Mouse (Mus musculus) kidney, postnatal 25 days (tissue): ENCODE results near the gene Sh3gl1.
A peak's percentile ranks its signal among the peaks of the same experiment; 100 is the strongest.
"Not testable (repeated sequence)": the region's sequence is repeated elsewhere in the genome, so short reads cannot be mapped to it uniquely, and the experiment has no call there.

Source experiments
- DNase-seq, 2 experiments: peaks; one replicate each; pipeline ENCODE4 v3.0.0; 2021; ENCODE audit warnings: mixed read lengths in 2 of 2

Sh3gl1 gene

DNA sequence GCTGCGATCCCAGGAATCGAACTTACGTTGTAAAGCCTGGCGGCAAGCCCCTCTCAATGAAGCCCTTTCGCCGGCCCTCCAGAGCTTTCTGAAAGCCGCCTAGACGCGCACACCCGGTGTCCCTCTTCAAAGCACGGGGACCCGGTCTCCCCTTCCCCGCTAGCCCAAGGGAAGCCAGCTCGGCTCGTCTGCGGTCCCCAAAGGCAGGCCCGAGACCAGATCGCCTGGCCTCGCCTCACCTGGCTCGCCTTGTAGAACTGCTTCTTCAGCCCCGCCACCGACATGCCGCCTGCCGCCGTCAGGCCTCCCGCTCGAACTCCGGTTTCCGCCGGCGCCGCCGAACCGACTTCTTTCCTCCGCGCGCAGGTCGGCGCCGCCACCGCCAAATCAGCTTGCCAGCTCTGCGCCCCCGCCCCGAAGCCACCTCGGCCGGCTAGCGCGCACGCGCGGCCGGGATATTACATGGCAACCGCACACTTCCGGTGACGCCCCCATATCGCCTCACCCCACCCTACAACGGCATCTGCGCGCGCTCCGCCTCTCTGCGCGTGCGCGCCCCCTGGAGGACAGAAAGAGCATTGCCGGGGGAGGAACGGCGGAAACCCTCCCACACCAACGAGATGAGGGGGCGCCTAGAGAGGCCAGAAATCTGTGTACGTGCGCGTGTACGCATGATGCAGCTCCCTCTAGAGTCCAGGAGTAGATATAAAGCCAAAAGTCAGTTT is at the start of gene Sh3gl1:
Gene Sh3gl1 (minus strand): TSS at position 460 of the 725 bp plus-strand sequence.
- peak; percentile 98 to 99 for DNase-seq

DNA sequence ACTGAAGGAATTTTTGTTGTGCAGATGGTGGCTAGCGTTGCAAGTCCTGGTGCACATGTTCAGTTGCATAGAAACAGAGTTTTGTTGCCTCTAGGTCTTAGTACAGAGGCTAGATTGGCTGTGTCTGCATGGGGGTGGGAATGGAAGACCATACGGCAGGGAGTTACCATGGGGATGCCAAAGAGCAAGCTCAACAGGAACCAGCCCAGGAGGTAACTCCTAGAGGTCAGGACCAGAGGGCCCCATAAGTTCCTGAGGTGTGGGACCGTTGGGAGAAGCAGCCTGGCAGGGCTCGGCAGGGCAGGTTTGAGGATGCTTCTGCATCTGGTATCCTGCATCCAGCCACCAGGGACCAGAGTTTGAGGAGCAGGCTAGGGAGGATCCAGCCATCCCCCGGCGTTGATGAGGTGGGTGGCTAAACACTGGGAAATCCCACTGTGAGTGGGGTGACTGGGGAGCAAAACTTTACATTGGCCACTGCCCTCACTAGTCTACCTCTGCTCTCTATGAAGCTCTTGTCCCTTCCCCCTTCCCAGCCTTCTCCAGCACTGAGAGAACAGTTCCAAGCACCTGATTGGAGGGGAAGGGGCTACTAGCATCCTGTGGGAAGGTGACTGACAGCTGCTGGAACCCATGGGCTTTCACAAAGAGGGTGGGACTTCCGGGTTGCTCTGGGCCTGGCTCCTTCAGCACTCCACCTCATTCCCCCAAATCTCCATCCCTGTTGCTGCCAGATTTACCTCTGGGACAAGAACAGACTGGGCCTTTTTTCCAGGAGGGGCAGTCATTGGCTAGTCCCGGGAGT is 44.5 kb upstream of the Sh3gl1 start:
- peak; percentile 13 to 49 for DNase-seq

DNA sequence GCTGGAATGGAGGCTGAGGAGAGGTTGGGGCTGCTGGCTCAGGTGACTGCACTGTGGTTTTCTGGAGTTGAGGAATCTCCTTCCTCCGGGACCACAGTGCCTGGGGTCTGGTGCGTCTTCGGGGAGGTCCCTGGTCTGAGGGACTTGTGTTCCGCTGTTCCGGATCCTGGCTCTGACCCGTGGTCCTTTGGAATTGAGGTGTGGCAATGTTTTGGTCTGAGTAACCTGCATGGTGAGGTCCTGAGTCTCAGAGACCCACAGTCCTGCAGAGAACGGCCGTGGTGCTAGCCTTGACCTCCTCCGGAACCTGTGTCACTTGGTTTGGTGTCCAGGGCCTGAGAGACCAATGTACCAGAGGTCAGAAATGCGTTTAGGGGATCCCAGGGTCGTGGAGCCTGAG is 43.5 kb upstream of the Sh3gl1 start:
- DNase-seq = no peak

DNA sequence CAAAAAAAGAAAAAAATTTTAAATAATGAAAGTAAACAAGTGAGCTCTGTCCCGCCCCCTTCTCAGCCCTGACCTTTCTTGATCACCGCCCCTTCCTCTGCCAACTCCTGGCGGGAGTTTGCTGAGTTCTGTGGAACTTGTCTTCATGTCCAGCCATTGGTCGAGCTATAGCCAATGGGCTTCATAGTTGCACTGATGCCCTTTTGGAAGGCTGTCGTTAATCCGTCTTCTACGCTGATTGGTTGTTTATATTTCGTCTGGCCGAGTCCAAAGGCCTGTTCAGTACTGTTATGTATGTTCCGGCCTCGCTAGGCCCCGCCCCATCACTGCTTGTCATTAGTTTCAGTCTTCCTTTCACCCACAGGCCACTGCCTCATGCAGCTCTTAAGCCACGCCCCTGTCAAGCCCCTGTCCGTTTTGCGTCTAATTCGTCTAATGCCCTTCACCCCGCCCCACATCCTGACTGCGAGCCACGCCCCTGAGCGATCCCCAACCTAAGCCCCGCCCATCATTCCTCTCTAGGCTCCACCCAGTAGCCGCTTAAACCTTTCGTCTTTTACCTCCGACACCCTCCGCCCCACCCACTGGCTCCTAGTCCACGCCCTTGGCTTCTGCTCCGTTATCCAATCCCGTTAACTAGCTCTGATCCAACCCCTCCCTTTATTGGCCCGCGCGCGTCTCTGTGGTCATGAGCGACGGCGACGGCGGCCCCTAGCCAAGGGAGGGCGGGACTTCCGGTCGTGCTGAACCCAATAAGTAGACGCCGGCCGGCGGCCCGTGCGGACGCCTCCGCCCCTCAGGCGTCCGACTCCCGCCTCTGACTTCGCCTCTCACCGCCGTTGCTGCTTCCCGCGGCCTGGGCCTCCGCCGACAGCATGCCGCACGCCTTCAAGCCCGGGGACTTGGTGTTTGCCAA is 42.7 kb upstream of the Sh3gl1 start, which contains the start of gene Hdgfl2:
Gene Hdgfl2 (plus strand): TSS at position 755 of the 916 bp plus-strand sequence.
- peak; percentile 100 for DNase-seq

DNA sequence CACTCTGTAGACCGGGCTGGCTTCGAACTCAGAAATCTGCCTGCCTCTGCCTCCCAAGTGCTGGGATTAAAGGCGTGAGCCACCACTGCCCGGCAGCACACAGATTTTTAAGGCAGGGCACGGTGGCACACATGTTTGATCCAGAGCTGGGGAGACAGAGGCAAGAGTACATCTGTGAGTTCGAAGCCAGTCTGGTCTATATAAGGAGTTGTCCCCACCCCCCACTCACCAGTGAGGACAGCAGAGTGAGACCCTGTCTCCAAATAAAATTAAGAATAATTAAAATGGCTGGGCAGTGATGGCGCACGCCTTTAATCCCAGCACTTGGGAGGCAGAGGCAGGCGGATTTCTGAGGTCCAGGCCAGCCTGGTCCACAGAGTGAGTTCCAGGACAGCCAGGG is 41.9 kb upstream of the Sh3gl1 start:
- peak in 1 of 2 experiments; percentile 46 for DNase-seq

DNA sequence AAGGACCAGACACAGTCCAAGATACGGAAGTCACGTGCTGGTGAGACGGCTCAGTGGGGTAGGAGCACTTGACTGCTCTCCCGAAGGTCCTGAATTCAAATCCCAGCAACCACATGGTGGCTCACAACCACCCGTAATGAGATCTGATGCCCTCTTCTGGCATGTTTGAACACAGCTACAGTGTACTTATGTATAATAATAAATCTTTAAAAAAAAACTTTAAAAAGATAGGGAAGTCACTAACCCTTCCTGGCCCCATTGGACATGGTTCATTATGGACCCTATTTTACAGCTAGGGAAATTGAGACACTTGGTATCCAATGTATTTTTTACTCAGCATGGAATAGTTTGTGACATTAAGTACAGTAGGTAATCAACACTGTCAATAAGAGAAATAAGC is 41.1 kb upstream of the Sh3gl1 start:
- no peak for DNase-seq

DNA sequence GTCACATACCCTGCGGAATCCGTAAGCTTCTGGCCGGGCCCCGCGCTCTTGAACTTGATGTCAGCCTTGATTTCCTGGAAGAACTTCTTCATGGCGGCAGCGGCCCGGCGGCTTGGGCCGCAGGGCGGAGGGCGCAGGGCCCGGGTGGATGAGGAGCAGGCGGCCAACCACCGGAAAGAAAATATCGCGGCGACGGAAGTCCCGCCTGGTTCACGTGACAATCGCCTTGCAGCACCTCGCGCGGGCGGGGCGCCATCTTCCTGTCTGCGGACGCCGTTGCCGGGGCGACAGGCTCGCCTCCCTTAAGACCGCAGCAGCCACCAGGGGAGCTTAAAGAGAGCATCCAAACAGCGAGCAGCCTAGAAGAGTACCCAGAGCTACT is 38.4 kb upstream of the Sh3gl1 start, which contains the start of gene Ubxn6:
Gene Ubxn6 (minus strand): TSS at position 202 of the 382 bp plus-strand sequence.
- peak; percentile 99 for DNase-seq

DNA sequence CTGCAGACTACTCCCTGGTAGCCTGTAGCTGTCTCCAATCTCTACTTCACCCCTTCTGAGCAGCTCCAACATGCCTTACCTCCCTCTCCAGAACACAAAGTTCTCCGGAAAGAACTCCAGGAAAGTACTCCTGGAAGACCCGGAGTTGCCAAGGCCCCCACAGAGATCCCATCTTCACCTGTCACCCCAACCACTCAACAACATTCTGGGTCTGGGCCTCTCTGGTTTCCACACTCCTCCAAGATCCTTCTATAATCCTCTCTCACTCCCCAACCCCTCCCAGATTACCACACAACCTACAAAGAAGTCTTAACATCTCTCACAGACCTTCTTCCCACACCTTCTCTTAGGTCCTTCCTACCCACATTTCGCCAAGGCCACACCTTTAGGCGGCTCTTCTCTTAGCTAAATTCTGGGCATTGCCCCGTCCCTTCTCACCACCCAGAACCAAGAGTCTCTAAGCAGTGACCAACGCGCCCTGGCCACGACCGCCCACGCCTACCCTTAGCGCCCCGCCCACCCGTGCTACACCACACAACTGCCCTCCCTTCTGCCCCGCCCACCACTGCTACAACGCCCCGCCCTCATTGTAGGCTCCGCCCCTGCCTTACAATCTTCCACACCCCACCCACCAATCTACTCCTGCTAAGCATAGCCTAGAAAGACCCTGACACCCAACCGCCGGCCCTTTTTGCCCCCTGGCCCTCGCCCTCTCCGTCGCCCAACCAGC is 37.8 kb upstream of the Sh3gl1 start:
- DNase-seq = peak; percentile 94 to 95

DNA sequence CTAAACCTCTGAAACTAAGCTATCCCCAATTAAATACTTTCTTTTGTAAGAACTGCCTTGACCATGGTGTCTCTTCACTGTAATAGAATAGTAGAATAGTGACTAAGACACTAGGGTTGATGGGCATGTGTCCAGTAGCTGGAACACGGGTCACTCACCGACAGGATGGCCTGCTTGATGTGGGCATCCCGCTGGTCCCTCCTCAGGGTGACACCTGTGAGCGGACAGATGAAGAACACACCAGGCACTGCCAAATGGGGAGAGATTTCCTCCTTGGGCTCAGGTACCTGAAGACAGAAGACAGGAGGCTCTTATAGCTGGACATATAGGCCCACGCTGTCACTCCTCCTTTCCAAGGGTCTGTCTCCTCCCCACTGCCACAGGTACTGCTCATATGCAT is 35.8 kb upstream of the Sh3gl1 start:
- no peak for DNase-seq

DNA sequence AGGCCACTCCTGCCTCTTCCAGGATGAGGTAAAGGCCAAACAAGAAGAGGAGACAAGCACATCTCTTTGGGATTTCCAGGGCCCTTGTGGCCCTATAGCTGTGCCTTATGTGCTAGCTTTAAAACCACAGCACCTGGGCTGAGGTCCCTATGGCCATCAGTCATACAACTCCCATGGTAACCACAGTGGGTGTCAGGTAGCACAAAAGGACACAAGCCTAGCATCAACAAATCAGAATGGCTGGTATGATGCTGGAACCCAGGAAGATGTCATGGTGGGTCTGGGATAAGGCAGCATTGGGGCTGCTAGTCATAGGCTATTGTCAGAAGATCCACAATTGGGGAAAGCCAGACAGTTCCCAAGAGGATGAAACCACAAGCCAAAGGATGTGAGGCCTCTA is 34.7 kb upstream of the Sh3gl1 start:
- no peak for DNase-seq

DNA sequence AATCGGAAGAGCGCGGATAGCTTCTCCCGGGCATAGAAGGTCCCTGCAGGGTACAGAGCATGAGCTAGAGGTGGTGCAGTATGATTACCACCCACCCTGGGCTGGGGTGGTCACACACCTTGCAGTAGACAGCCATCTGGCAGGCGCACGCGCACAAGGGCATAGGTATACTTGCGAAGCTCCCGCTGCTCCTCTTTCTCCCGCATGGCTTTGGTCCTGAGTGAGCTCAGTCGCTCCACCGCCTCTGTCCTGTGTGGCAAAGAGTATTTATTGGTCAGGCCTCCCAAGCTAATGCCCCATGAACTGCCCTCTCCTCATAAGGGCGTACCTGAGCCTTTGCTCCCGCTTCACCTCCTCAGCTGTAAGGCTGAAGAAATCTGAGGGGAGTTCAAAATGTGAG is 32.6 kb upstream of the Sh3gl1 start:
- DNase-seq = no peak

DNA sequence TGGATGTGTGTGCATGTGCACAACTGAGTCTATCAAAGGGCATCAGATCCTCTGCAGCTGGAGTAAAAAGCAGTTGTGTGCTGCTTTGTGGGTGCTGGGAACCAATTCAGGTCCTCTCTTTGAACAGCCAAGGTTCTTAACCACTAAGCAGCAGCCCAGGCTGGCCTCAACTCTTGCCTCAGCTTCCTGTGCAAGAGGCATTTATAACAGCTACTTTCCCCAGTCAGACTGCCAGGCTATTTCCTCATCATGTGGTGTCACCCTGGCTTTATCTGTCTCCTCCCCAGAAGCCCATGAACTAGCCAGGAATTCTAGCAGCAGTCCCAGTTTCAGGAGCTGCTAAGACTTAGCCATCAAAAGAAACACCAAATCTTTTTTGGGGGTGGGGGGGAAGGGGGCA is 30.0 kb upstream of the Sh3gl1 start:
- no peak for DNase-seq

DNA sequence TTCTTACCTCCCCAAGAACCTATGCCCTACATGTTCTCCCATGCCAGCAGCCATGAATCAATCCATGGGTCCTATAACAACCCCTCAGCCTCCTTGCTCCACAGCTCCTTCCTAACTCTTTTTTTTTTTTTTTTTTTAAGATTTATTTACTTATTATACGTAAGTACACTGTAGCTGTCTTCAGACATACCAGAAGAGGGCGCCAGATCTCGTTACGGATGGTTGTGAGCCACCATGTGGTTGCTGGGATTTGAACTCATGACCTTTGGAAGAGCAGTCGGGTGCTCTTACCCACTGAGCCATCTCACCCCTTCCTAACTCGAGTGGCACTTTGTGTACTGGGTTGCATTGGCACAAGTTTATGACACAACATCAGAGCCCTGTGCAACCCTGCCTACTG is 29.3 kb upstream of the Sh3gl1 start:
- DNase-seq = not testable (repeated sequence)

DNA sequence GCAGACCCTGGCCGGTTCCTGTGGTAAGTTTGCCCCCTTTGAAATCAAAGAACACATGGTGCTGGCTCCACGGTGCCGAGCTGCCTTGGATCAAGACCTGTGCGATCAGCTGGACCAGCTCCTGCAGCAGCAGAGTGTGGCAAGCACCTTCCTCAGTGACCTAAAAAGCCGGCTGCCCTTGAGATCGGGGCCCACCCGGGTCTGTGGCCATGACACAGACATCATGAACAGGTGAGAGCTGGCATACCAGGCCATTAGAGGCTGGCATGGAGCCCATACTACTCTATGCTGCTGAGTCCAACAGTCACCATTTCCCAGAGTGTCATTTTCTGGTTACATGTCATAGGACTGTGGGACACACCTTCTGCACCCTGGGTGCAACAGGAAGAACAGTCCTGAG is 25.6 kb upstream of the Sh3gl1 start:
- no peak for DNase-seq

DNA sequence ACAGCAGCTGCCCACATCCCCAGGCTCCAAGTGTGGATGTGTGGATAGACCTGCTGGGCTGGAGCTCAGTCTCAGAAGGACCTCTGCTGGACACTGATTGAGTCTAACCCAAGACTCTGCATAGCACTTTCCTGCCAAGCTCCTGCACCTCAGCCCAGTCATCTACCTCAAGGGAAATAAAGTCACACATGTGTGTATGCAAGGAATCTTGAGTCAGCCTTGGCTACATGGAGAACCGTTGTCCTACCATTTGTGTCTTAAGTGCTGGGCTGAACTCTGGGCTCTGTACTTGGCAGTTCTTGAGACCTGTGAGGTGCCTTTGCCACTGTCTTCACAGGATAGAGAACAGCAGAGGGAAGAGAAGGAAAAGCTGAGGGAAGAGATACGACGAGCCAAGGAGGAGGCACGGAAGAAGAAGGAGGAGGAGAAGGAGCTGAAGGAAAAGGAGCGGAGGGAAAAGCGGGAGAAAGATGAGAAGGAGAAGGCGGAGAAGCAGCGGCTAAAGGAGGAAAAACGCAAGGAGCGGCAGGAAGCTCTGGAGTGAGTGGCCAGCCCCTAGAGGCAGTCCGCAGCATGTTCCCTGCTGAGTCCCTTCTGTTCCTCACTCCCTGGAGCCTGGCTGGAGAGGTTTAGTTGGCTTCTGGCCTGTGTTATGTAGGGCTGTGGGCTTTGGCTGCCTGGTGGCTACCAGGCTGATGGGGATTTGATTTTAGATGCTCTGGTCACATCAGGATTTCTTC is 21.1 kb upstream of the Sh3gl1 start:
- no peak for DNase-seq

DNA sequence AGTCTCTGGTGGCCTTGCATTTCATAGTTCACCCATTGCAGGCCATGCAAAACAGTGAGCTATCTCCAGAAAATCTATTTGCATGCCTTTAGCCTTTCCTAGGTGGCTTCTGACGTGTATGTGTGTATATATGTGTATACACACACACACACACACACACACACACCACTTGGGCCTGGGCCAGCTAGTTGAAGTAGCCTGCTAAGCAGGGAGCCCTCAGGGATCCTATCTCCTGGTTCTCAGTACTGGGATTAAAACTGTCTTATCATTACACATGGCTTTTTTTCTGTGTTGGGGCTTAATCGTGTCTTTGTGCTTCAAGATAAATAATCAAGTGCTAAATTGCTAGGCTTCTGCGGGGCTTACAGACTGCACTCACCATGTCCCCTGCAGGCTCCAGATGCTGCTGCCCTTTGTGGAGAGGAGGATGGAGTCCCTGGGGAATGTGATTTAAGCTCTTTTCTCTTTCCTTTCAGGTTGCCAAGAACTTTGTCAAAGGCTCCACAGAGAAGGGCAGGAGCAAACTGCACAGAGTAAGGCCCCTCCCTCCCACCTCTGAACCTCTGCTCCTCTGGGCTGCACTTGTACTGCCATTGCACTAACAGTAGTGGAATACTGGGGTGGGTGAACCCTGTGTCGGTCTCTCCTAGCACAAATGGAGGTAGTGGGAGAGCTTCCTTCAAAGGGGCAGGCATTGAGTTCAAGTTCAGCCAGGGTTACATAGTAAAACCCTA is 19.7 kb upstream of the Sh3gl1 start:
- DNase-seq = no peak

DNA sequence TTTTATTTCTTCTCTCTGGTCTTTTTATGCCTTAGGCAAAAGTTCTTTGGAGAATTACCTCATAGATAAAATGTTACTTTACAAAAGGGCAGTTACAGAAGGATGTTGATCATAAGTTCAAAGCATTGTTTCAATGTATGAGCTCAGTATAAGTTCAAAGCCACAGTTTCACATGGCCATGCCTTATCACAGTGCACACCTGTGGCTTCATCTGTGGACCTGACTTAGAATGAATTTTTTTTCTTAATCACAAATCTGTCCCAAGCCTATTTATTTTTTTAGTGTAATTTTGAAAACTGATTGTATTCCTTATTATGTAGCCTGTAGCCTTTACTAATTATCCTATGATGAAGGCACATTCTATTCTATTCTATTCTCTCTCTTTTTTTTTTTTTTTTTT is 18.5 kb upstream of the Sh3gl1 start:
- no peak for DNase-seq

DNA sequence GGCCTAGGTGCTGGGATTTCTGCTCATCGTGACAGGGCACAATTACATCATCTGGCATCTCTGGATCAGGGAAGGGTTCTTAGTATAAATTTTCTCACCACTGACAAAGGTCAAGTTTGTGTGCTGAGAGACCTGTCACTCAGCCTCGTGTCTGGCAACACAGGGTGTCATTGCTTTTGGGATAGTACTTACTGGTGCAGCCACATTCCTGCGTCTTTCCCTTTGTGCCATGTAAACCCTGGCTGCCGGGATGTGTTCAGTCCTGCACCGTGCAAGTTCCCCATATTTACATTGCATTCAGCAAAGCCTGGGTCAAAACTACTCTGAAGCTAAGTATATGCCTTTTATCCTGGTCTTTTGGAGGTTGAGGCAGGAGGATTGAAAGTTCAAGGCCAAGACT is 14.9 kb upstream of the Sh3gl1 start:
- no peak for DNase-seq

DNA sequence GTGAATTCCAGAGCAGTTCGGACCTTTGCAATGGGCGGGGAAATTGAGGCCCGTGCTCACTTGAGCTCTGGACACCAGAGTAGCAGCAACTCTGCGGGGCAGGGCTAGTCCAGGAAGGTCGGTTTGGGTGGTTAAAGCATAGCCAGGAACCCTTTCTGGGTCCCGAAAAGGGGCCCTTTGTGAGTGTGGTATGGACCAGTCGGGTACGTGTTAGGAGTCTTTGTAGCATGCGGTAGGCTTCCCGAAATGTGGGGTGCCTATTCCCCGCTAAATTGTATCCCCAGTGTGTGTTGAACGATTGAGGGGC is 4.4 kb upstream of the Sh3gl1 start:
- no peak for DNase-seq

DNA sequence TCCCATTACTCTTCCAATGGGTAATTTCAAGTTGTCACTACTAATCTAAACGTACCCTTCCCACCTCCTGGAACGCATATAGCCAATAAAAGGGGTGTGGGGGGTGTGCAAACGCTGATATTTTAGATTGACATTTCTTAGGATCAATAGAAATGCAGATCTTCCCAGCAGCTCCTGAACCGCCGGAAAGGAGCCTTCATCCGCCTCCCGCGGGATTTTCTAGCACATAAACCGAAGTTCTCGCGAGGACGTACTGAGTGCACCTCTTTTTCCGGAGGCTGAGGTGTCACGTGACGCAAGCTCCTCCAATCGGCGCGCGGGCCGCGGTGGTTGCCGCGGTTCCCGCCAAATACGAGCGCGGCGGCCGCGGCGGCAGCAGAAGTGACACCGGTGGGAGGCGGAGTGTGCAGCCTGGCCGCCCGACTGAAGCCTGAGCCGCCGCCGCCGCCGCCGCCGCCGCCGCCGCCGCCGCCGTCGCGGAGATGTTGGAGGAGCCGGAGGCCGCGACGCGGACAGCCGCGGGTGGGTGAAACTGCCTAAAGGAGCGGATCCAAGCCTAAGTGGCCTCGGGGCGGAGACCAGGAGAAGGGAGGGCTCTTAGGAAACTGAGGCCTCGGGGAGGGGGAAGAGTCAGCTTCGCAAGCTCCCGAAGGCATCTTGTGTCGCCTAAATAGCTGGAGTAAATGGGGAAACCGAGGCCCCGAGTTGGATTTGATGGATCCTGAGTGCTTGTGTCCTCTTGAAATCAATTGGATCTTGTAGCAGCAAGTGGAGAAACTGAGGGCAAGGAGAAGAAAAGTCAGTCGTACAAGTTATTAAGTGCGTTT is 3.8 kb upstream of the Sh3gl1 start, which contains the start of gene Chaf1a:
Gene Chaf1a (plus strand): TSS at position 410 of the 827 bp plus-strand sequence.
- peak; percentile 99 to 100 for DNase-seq
